Mouse (Mus musculus) adipocyte (in vitro differentiated cells): Measurements from ENCODE around the gene Prkn.

Experiments used
- DNase-seq: peaks from one replicate; pipeline ENCODE4 v3.0.0-alpha.2; 2016; ENCODE audit warnings: low spot score

Gene Prkn

GRCm38 (mm10) chr17:12099415-12099814, 1259.2 kb downstream of the Prkn start:
- no peak for DNase-seq

- no peak for DNase-seq
Observed at GRCm38 (mm10) chr17:12102326-12102725, 1262.1 kb downstream of the Prkn start.

- DNase-seq, result no peak
Observed at GRCm38 (mm10) chr17:12103781-12104180, 1263.6 kb downstream of the Prkn start.

GRCm38 (mm10) chr17:12104245-12104644, 1264.1 kb downstream of the Prkn start:
- DNase-seq, result no peak

- DNase-seq, result no peak
Observed at GRCm38 (mm10) chr17:12104690-12105089, 1264.5 kb downstream of the Prkn start.

GRCm38 (mm10) chr17:12106255-12106654, 1266.1 kb downstream of the Prkn start:
- no peak for DNase-seq
